ENCODE assay signal across 8 mouse cellular contexts in genomic region chr15:89074613-89075477, GRCm38 (mm10). TPM values are rescaled to one million over a fixed set of nuclear protein-coding genes. Genes with fewer than 3 reads are reported as not detected.
DNase-seq lines count a peak whose midpoint lies in the region; ATAC-seq lines count a peak whose summit lies in the region.

Gene Trabd, plus strand, starts transcription at chr15:89075124.

- peak within 1 kb of the TSS; percentile 86 for H3K9ac ChIP-seq in embryonic facial prominence, embryonic 11.5 days (replicated peaks; ENCODE audit: low read length)
- peak within 1 kb of the TSS; percentile 92 for H3K9ac ChIP-seq in heart, embryonic 12.5 days
- peak within 1 kb of the TSS; percentile 89 for H3K9ac ChIP-seq in midbrain, embryonic 11.5 days (ENCODE audit: low read length)

- peak within 1 kb of the TSS; percentile 86 for H3K4me3 ChIP-seq in embryonic facial prominence, embryonic 11.5 days (ENCODE audit: low read depth, low read length)
- peak within 1 kb of the TSS; percentile 87 for H3K4me3 ChIP-seq in heart, embryonic 12.5 days
- peak within 1 kb of the TSS; percentile 87 for H3K4me3 ChIP-seq in midbrain, embryonic 11.5 days (ENCODE audit: low read depth, low read length)

- whole genome bisulfite sequencing in embryonic facial prominence, embryonic 11.5 days: 19% methylated on average over 11 of the region's 11 CpGs
- WGBS in heart, embryonic 12.5 days: 17% methylated on average over 11 of the region's 11 CpGs
- WGBS in large intestine, adult 2 months: 24% methylated on average over 11 of the region's 11 CpGs
- WGBS in midbrain, embryonic 11.5 days: 30% methylated on average over 11 of the region's 11 CpGs

- H3K27ac ChIP-seq in embryonic facial prominence, embryonic 11.5 days (replicated peaks; ENCODE audit: low read depth, low read length): peak within 1 kb of the TSS; percentile 56
- peak within 1 kb of the TSS; percentile 93 for H3K27ac ChIP-seq in heart, embryonic 12.5 days (ENCODE audit: poor library complexity, severe bottlenecking)
- peak within 1 kb of the TSS; percentile 73 for H3K27ac ChIP-seq in midbrain, embryonic 11.5 days (ENCODE audit: low read depth, low read length)

- no peaks in the 10 kb centered on the region; the same call in 1 of the 2 replicates for H3K27me3 ChIP-seq in embryonic facial prominence, embryonic 11.5 days (ENCODE audit: control insufficient read depth, insufficient read depth, low read length)
- H3K27me3 ChIP-seq in heart, embryonic 12.5 days (replicated peaks): peaks cover 6% of the 10 kb centered on the region
- no peaks in the 10 kb centered on the region for H3K27me3 ChIP-seq in midbrain, embryonic 11.5 days (ENCODE audit: control insufficient read depth, insufficient read depth, low read length)

- H3K36me3 ChIP-seq in embryonic facial prominence, embryonic 11.5 days (replicated peaks; ENCODE audit: control insufficient read depth, insufficient read depth, low read depth, low read length): no peaks in the 10 kb centered on the region
- peaks cover 6% of the 10 kb centered on the region for H3K36me3 ChIP-seq in heart, embryonic 12.5 days
- no peaks in the 10 kb centered on the region for H3K36me3 ChIP-seq in midbrain, embryonic 11.5 days (ENCODE audit: control insufficient read depth, insufficient read depth, low read length)

- no peak for DNase-seq in urinary bladder, adult 2 months (ENCODE audit: low spot score)
- DNase-seq in urinary bladder, postnatal 10 days (ENCODE audit: low spot score): no peak
- no peak for DNase-seq in embryonic facial prominence, embryonic 11.5 days (ENCODE audit: low spot score)
- no peak for DNase-seq in large intestine, adult 2 months (ENCODE audit: low read depth, low spot score)
- no peak for DNase-seq in midbrain, embryonic 11.5 days (ENCODE audit: low spot score, missing footprints)
- no peak for DNase-seq in urinary bladder, postnatal 14 days (ENCODE audit: low spot score)
- no peak for DNase-seq in retina, embryonic 14.5 days (ENCODE audit: low spot score)

- ATAC-seq in embryonic facial prominence, embryonic 11.5 days (replicated peaks; ENCODE audit: insufficient number of reproducible peaks, low FRiP score, low TSS enrichment, low read depth): no peak; the same call in none of the 2 replicates
- 0 out of 2 replicates have a peak, but pooled peaks have one; percentile 0 for ATAC-seq in heart, embryonic 12.5 days (ENCODE audit: insufficient number of reproducible peaks, low FRiP score)
- ATAC-seq in midbrain, embryonic 11.5 days (ENCODE audit: low FRiP score): no peak

- H3K9me3 ChIP-seq in embryonic facial prominence, embryonic 11.5 days (replicated peaks; ENCODE audit: control insufficient read depth, low read length): no peaks in the 10 kb centered on the region
- H3K9me3 ChIP-seq in heart, embryonic 12.5 days (replicated peaks): no peaks in the 10 kb centered on the region
- no peaks in the 10 kb centered on the region for H3K9me3 ChIP-seq in midbrain, embryonic 11.5 days (ENCODE audit: control insufficient read depth, low read length)

- peaks cover 7% of the 10 kb centered on the region for H3K4me1 ChIP-seq in embryonic facial prominence, embryonic 11.5 days (ENCODE audit: control insufficient read depth, insufficient read depth, low read length)
- H3K4me1 ChIP-seq in heart, embryonic 12.5 days (replicated peaks): peaks cover 54% of the 10 kb centered on the region
- H3K4me1 ChIP-seq in midbrain, embryonic 11.5 days (ENCODE audit: control insufficient read depth, insufficient read depth, low read length): peaks cover 22% of the 10 kb centered on the region

- peak within 1 kb of the TSS; percentile 89 for H3K4me2 ChIP-seq in embryonic facial prominence, embryonic 11.5 days (ENCODE audit: low read depth, low read length)
- peak within 1 kb of the TSS; percentile 86 for H3K4me2 ChIP-seq in heart, embryonic 12.5 days
- H3K4me2 ChIP-seq in midbrain, embryonic 11.5 days: peak within 1 kb of the TSS; percentile 80

RNA-seq across cellular contexts. Expression of gene Trabd, which starts in this region (rescaled TPM):
- 33.3 and 36.9 TPM in 2 replicates for polyA plus RNA-seq in urinary bladder, adult 2 months (2012; rRNA removed)
- 38.0 and 43.6 TPM in 2 replicates for polyA plus RNA-seq in embryonic facial prominence, embryonic 11.5 days (2014; fragmentation: Nextera tagmentation; extraction: Ambion mirVana)
- polyA plus RNA-seq in heart, embryonic 12.5 days (2016; fragmentation: Nextera tagmentation; extraction: Ambion mirVana): 51.7 and 53.5 TPM in 2 replicates
- polyA plus RNA-seq in large intestine, adult 2 months (2012; rRNA removed): 85.2 and 93.7 TPM in 2 replicates
- 40.2 and 43.2 TPM in 2 replicates for polyA plus RNA-seq in midbrain, embryonic 11.5 days (2014; fragmentation: Nextera tagmentation; extraction: Ambion mirVana)
